Mouse (Mus musculus) heart, embryonic 14.5 days (tissue): Measurements from ENCODE around the gene Nos1ap. TPM values are rescaled to one million over a fixed set of nuclear protein-coding genes. Genes with fewer than 3 reads are reported as not detected.

Experiments used
- ATAC-seq: fragments of 200-750 bp; cut with Nextera tagmentation; 2 replicates; pipeline ENCODE4 v1.8.0; 2017; ENCODE audit warnings: low read depth, moderate TSS enrichment; ENCODE audit not compliant: insufficient number of reproducible peaks, insufficient read depth, low FRiP score
- H3K27ac ChIP-seq, 2 experiments: fragments of 200-500 bp in 1 of 2; fragments of 300-500 bp in 1 of 2; sonication (generic) in 1 of 2; replicated peaks in 1 of 2; 2 replicates each; pipeline ENCODE4 v1.5.1; 2012 to 2014; ENCODE audit warnings: low read depth in 2 of 2, low read length in 2 of 2, control low read depth in 1 of 2, mild to moderate bottlenecking in 1 of 2, mixed read lengths in 1 of 2; ENCODE audit not compliant: control insufficient read depth in 1 of 2, insufficient read depth in 1 of 2
- H3K27me3 ChIP-seq: fragments of 300-500 bp; sonication (generic); 2 replicates; pipeline ENCODE4 v1.6.1; 2014; ENCODE audit warnings: mild to moderate bottlenecking, low read length, control low read depth; ENCODE audit not compliant: control insufficient read depth, insufficient read depth
- H3K36me3 ChIP-seq: fragments of 300-500 bp; sonication (generic); 2 replicates; pipeline ENCODE4 v1.6.1; 2014; ENCODE audit warnings: mild to moderate bottlenecking, control low read depth, low read length, mixed read lengths; ENCODE audit not compliant: control insufficient read depth, insufficient read depth
- H3K4me1 ChIP-seq, 2 experiments: fragments of 200-500 bp in 1 of 2; fragments of 300-500 bp in 1 of 2; sonication (generic) in 1 of 2; 2 replicates each; pipeline ENCODE4 v1.6.1; 2012 to 2014; ENCODE audit warnings: low read length in 2 of 2, control low read depth in 1 of 2, mixed read lengths in 1 of 2; ENCODE audit not compliant: control insufficient read depth in 2 of 2, insufficient read depth in 2 of 2
- H3K4me2 ChIP-seq: fragments of 300-500 bp; sonication (generic); 2 replicates; pipeline ENCODE4 v1.6.1; 2014; ENCODE audit warnings: mild to moderate bottlenecking, low read length
- H3K4me3 ChIP-seq, 2 experiments: fragments of 200-500 bp in 1 of 2; fragments of 300-500 bp in 1 of 2; sonication (generic) in 1 of 2; 2 replicates each; pipeline ENCODE4 v1.5.1; 2012 to 2014; ENCODE audit warnings: low read length in 2 of 2, mild to moderate bottlenecking in 2 of 2, control low read depth in 1 of 2, low read depth in 1 of 2, moderate library complexity in 1 of 2; ENCODE audit not compliant: control insufficient read depth in 1 of 2, insufficient read depth in 1 of 2
- H3K9ac ChIP-seq: fragments of 300-500 bp; sonication (generic); 2 replicates; pipeline ENCODE4 v1.6.1; 2014; ENCODE audit warnings: mild to moderate bottlenecking, low read length
- H3K9me3 ChIP-seq: fragments of 300-500 bp; sonication (generic); 2 replicates; pipeline ENCODE4 v1.6.1; 2016; ENCODE audit warnings: low read length, control low read depth; ENCODE audit not compliant: control insufficient read depth
- WGBS: fragments of 180-500 bp; shearing (Covaris S2); extraction: QIAGEN DNeasy Blood & Tissue Kit; methylation state at CpG from one replicate; pipeline ENCODE4 v1.1.7; 2014; 5-methylcytosine and 5-hydroxymethylcytosine counted together
- polyA plus RNA-seq: library from polyadenylated mRNA; unstranded; fragments of >200 nt; fragmentation: Nextera tagmentation; extraction: Ambion mirVana; gene quantifications from 2 replicates; pipeline ENCODE4 v1.2.1, GENCODE M21; 2014

Gene Nos1ap
- polyA plus RNA-seq, 1 experiment from 2014 or later, result 18.3 TPM

GRCm38 (mm10) chr1:170501970-170502369 lies 87.7 kb downstream of the Nos1ap start:
- 52% methylated on average over 1 of the region's 1 CpGs for WGBS
- H3K9ac ChIP-seq, result no peak overlapping the region
- H3K27me3 ChIP-seq, result no peaks in the 10 kb centered on the region
- no peaks in the 10 kb centered on the region for H3K9me3 ChIP-seq
- H3K4me3 ChIP-seq, result no peak overlapping the region
- H3K36me3 ChIP-seq, result no peaks in the 10 kb centered on the region
- no peak for ATAC-seq
- peak overlapping the region; percentile 48 to 59 for H3K27ac ChIP-seq
- H3K4me1 ChIP-seq, result peaks cover 47 to 68% of the 10 kb centered on the region in 2 experiments
- H3K4me2 ChIP-seq, result no peak overlapping the region

- H3K36me3 ChIP-seq, result no peaks in the 10 kb centered on the region
- H3K4me3 ChIP-seq, result no peak overlapping the region
- H3K4me2 ChIP-seq, result no peak overlapping the region
- no peak overlapping the region for H3K9ac ChIP-seq
- ATAC-seq, result peak; percentile 15; the same call in 1 of the 2 replicates
- no peaks in the 10 kb centered on the region for H3K27me3 ChIP-seq
- 40% methylated on average over 7 of the region's 7 CpGs for whole genome bisulfite sequencing
- H3K27ac ChIP-seq, result peak overlapping the region; percentile 48 to 59
- peaks cover 47 to 68% of the 10 kb centered on the region in 2 experiments for H3K4me1 ChIP-seq
- no peaks in the 10 kb centered on the region for H3K9me3 ChIP-seq
Measured at GRCm38 (mm10) chr1:170501556-170501955, 88.1 kb downstream of the Nos1ap start.

GRCm38 (mm10) chr1:170499891-170500290 lies 89.8 kb downstream of the Nos1ap start:
- Histone ChIP-seq H3K9ac (no peak overlapping the region), H3K4me3 (no peak overlapping the region), H3K27me3 (no peaks in the 10 kb centered on the region), H3K36me3 (no peaks in the 10 kb centered on the region), H3K27ac (no peak overlapping the region), H3K4me2 (no peak overlapping the region), H3K9me3 (no peaks in the 10 kb centered on the region), H3K4me1 (peaks cover 51 to 71% of the 10 kb centered on the region in 2 experiments)
- 57% methylated on average over 6 of the region's 6 CpGs for WGBS
- ATAC-seq, result no peak

- ATAC-seq, result no peak
- Histone ChIP-seq H3K9me3 (no peaks in the 10 kb centered on the region), H3K4me2 (no peak overlapping the region), H3K4me1 (peaks cover 47 to 67% of the 10 kb centered on the region in 2 experiments), H3K27me3 (no peaks in the 10 kb centered on the region), H3K9ac (no peak overlapping the region), H3K36me3 (no peaks in the 10 kb centered on the region), H3K27ac (no peak overlapping the region), H3K4me3 (no peak overlapping the region)
- 54% methylated on average over 4 of the region's 4 CpGs for WGBS
Measured at GRCm38 (mm10) chr1:170499466-170499865, 90.2 kb downstream of the Nos1ap start.

- Histone ChIP-seq H3K4me1 (peaks cover 41 to 59% of the 10 kb centered on the region in 2 experiments), H3K27ac (no peak overlapping the region), H3K9me3 (no peaks in the 10 kb centered on the region), H3K9ac (no peak overlapping the region), H3K36me3 (no peaks in the 10 kb centered on the region), H3K4me3 (no peak overlapping the region), H3K4me2 (no peak overlapping the region), H3K27me3 (no peaks in the 10 kb centered on the region)
- ATAC-seq, result no peak
- WGBS, result 41% methylated on average over 4 of the region's 4 CpGs
Measured at GRCm38 (mm10) chr1:170498645-170499044, 91.0 kb downstream of the Nos1ap start.

GRCm38 (mm10) chr1:170496221-170496620 lies 93.4 kb downstream of the Nos1ap start:
- peaks cover 22 to 36% of the 10 kb centered on the region in 2 experiments for H3K4me1 ChIP-seq
- H3K9me3 ChIP-seq, result no peaks in the 10 kb centered on the region
- H3K4me2 ChIP-seq, result no peak overlapping the region
- no peak overlapping the region for H3K9ac ChIP-seq
- no peaks in the 10 kb centered on the region for H3K36me3 ChIP-seq
- no peak for ATAC-seq
- no peak overlapping the region for H3K27ac ChIP-seq
- no peaks in the 10 kb centered on the region for H3K27me3 ChIP-seq
- WGBS, result 84% methylated on average over 8 of the region's 8 CpGs
- H3K4me3 ChIP-seq, result no peak overlapping the region

GRCm38 (mm10) chr1:170495538-170496183 lies 94.0 kb downstream of the Nos1ap start:
- Histone ChIP-seq H3K27me3 (no peaks in the 10 kb centered on the region), H3K4me1 (peaks cover 20 to 33% of the 10 kb centered on the region in 2 experiments), H3K9me3 (no peaks in the 10 kb centered on the region), H3K9ac (no peak overlapping the region), H3K4me3 (no peak overlapping the region), H3K36me3 (no peaks in the 10 kb centered on the region), H3K4me2 (0 out of 2 replicates have a peak overlapping the region, but pooled peaks have one; percentile 20), H3K27ac (no peak overlapping the region)
- WGBS, result 23% methylated on average over 13 of the region's 13 CpGs
- ATAC-seq, result no peak

- Histone ChIP-seq H3K4me3 (no peak overlapping the region), H3K4me2 (no peak overlapping the region), H3K27ac (no peak overlapping the region), H3K36me3 (no peaks in the 10 kb centered on the region), H3K9me3 (no peaks in the 10 kb centered on the region), H3K9ac (no peak overlapping the region), H3K4me1 (peaks cover 12 to 26% of the 10 kb centered on the region in 2 experiments), H3K27me3 (no peaks in the 10 kb centered on the region)
- no peak for ATAC-seq
- WGBS, result 90% methylated on average over 2 of the region's 2 CpGs
Measured at GRCm38 (mm10) chr1:170492527-170492926, 97.1 kb downstream of the Nos1ap start.
